Mouse (Mus musculus) heart, embryonic 15.5 days (tissue): ENCODE measurements at regions not wholly inside any gene's neighbourhood (a gene's known extent, or its start where the extent isn't known, plus 50 kb on each side); places are given as distances from the start of the nearest gene placed in this dataset.

Experiments used
- ATAC-seq: fragments of 200-750 bp; cut with Nextera tagmentation; replicated peaks from 2 replicates; pipeline ENCODE4 v1.8.0; 2017; ENCODE audit warnings: low read depth, moderate TSS enrichment; ENCODE audit not compliant: insufficient number of reproducible peaks, insufficient read depth, low FRiP score
- H3K27ac ChIP-seq: fragments of 300-500 bp; sonication (generic); 2 replicates; pipeline ENCODE4 v1.5.1; 2015; ENCODE audit warnings: mild to moderate bottlenecking, inconsistent platforms
- H3K27me3 ChIP-seq: fragments of 300-500 bp; sonication (generic); 2 replicates; pipeline ENCODE4 v1.6.1; 2015; ENCODE audit warnings: inconsistent platforms
- H3K36me3 ChIP-seq: fragments of 300-500 bp; sonication (generic); 2 replicates; pipeline ENCODE4 v1.6.1; 2015; ENCODE audit warnings: mild to moderate bottlenecking, inconsistent platforms
- H3K4me1 ChIP-seq: fragments of 300-500 bp; sonication (generic); replicated peaks from 2 replicates; pipeline ENCODE4 v1.6.1; 2015; ENCODE audit warnings: inconsistent platforms
- H3K4me2 ChIP-seq: fragments of 300-500 bp; sonication (generic); 2 replicates; pipeline ENCODE4 v1.6.1; 2015; ENCODE audit warnings: inconsistent platforms, mild to moderate bottlenecking, moderate library complexity
- H3K4me3 ChIP-seq: fragments of 300-500 bp; sonication (generic); 2 replicates; pipeline ENCODE4 v1.5.1; 2015; ENCODE audit warnings: mild to moderate bottlenecking, inconsistent platforms
- H3K9ac ChIP-seq: fragments of 300-500 bp; sonication (generic); 2 replicates; pipeline ENCODE4 v1.6.1; 2015; ENCODE audit warnings: mild to moderate bottlenecking, inconsistent platforms
- H3K9me3 ChIP-seq: fragments of 300-500 bp; sonication (generic); replicated peaks from 2 replicates; pipeline ENCODE4 v1.6.1; 2016; ENCODE audit warnings: inconsistent platforms
- WGBS: fragments of 180-500 bp; shearing (Covaris S2); methylation state at CpG from one replicate; pipeline ENCODE4 v1.1.7; 2015; ENCODE audit warnings: mixed read lengths; 5-methylcytosine and 5-hydroxymethylcytosine counted together

GRCm38 (mm10) chr15:59173452-59174245 lies 284.6 kb downstream of the Gm49356 start:
- Histone ChIP-seq H3K36me3 (no peaks in the 10 kb centered on the region), H3K9ac (0 out of 2 replicates have a peak overlapping the region, but pooled peaks have one; percentile 13), H3K27ac (peak overlapping the region; percentile 93), H3K4me1 (peaks cover 35% of the 10 kb centered on the region), H3K27me3 (no peaks in the 10 kb centered on the region), H3K4me2 (peak overlapping the region; percentile 43), H3K9me3 (no peaks in the 10 kb centered on the region), H3K4me3 (no peak overlapping the region; the same call in 1 of the 2 replicates)
- 38% methylated on average over 21 of the region's 21 CpGs for WGBS
- ATAC-seq, result peak; percentile 75

- no peaks in the 10 kb centered on the region for H3K9me3 ChIP-seq
- no peaks in the 10 kb centered on the region for H3K27me3 ChIP-seq
- peak overlapping the region; percentile 93 for H3K27ac ChIP-seq
- peak overlapping the region; percentile 43 for H3K4me2 ChIP-seq
- H3K9ac ChIP-seq, result 0 out of 2 replicates have a peak overlapping the region, but pooled peaks have one; percentile 13
- peak; percentile 50 for ATAC-seq
- no peak overlapping the region; the same call in 1 of the 2 replicates for H3K4me3 ChIP-seq
- no peaks in the 10 kb centered on the region for H3K36me3 ChIP-seq
- 28% methylated on average over 7 of the region's 7 CpGs for WGBS
- peaks cover 35% of the 10 kb centered on the region for H3K4me1 ChIP-seq
Measured at GRCm38 (mm10) chr15:59174246-59174751, 285.2 kb downstream of the Gm49356 start.

- H3K9ac ChIP-seq, result no peak overlapping the region
- H3K36me3 ChIP-seq, result no peaks in the 10 kb centered on the region
- WGBS, result 56% methylated on average over 8 of the region's 8 CpGs
- peaks cover 35% of the 10 kb centered on the region for H3K4me1 ChIP-seq
- H3K27me3 ChIP-seq, result no peaks in the 10 kb centered on the region
- peak overlapping the region; percentile 93 for H3K27ac ChIP-seq
- no peak overlapping the region for H3K4me3 ChIP-seq
- ATAC-seq, result no peak
- H3K4me2 ChIP-seq, result no peak overlapping the region
- no peaks in the 10 kb centered on the region for H3K9me3 ChIP-seq
Measured at GRCm38 (mm10) chr15:59174893-59175531, 285.9 kb downstream of the Gm49356 start.

GRCm38 (mm10) chr15:59180076-59180475 lies 291.0 kb downstream of the Gm49356 start:
- WGBS, result 86% methylated on average over 3 of the region's 3 CpGs

GRCm38 (mm10) chr15:59184461-59184860 lies 295.4 kb downstream of the Gm49356 start:
- Histone ChIP-seq H3K9ac (no peak overlapping the region), H3K27ac (no peak overlapping the region), H3K9me3 (no peaks in the 10 kb centered on the region), H3K27me3 (no peaks in the 10 kb centered on the region), H3K4me1 (peaks cover 12% of the 10 kb centered on the region), H3K4me3 (no peak overlapping the region), H3K4me2 (no peak overlapping the region), H3K36me3 (no peaks in the 10 kb centered on the region)
- ATAC-seq, result no peak
- WGBS, result 57% methylated on average over 9 of the region's 9 CpGs

More at GRCm38 (mm10) chr15:59180076-59180475, 291.0 kb downstream of the Gm49356 start:
- Histone ChIP-seq H3K36me3 (no peaks in the 10 kb centered on the region), H3K27me3 (no peaks in the 10 kb centered on the region), H3K9me3 (no peaks in the 10 kb centered on the region), H3K4me3 (no peak overlapping the region), H3K4me2 (no peak overlapping the region), H3K4me1 (peaks cover under 1% of the 10 kb centered on the region), H3K27ac (no peak overlapping the region), H3K9ac (no peak overlapping the region)
- ATAC-seq, result no peak

- no peak overlapping the region for H3K4me3 ChIP-seq
- H3K4me1 ChIP-seq, result peaks cover 12% of the 10 kb centered on the region
- no peaks in the 10 kb centered on the region for H3K36me3 ChIP-seq
- 61% methylated on average over 4 of the region's 4 CpGs for WGBS
- H3K27ac ChIP-seq, result no peak overlapping the region
- ATAC-seq, result no peak
- no peak overlapping the region for H3K4me2 ChIP-seq
- no peak overlapping the region for H3K9ac ChIP-seq
- H3K9me3 ChIP-seq, result no peaks in the 10 kb centered on the region
- no peaks in the 10 kb centered on the region for H3K27me3 ChIP-seq
Measured at GRCm38 (mm10) chr15:59187566-59187965, 298.5 kb downstream of the Gm49356 start.

- H3K27me3 ChIP-seq, result no peaks in the 10 kb centered on the region
- peaks cover 12% of the 10 kb centered on the region for H3K4me1 ChIP-seq
- no peaks in the 10 kb centered on the region for H3K9me3 ChIP-seq
- 60% methylated on average over 4 of the region's 4 CpGs for WGBS
- H3K9ac ChIP-seq, result no peak overlapping the region
- H3K4me2 ChIP-seq, result no peak overlapping the region
- peak overlapping the region; percentile 15; the same call in 1 of the 2 replicates for H3K27ac ChIP-seq
- no peak for ATAC-seq
- no peaks in the 10 kb centered on the region for H3K36me3 ChIP-seq
- H3K4me3 ChIP-seq, result no peak overlapping the region
Measured at GRCm38 (mm10) chr15:59188371-59188770, 299.3 kb downstream of the Gm49356 start.

- no peaks in the 10 kb centered on the region for H3K27me3 ChIP-seq
- 0 out of 2 replicates have a peak overlapping the region, but pooled peaks have one; percentile 4 for H3K27ac ChIP-seq
- no peak overlapping the region for H3K4me2 ChIP-seq
- no peak overlapping the region for H3K9ac ChIP-seq
- 67% methylated on average over 5 of the region's 5 CpGs for WGBS
- H3K9me3 ChIP-seq, result no peaks in the 10 kb centered on the region
- no peak overlapping the region for H3K4me3 ChIP-seq
- ATAC-seq, result no peak
- peaks cover 21% of the 10 kb centered on the region for H3K4me1 ChIP-seq
- no peaks in the 10 kb centered on the region for H3K36me3 ChIP-seq
Measured at GRCm38 (mm10) chr15:59190511-59190910, 301.4 kb downstream of the Gm49356 start.

GRCm38 (mm10) chr15:59194421-59194820 lies 305.3 kb downstream of the Gm49356 start:
- Histone ChIP-seq H3K9me3 (no peaks in the 10 kb centered on the region), H3K27me3 (no peaks in the 10 kb centered on the region), H3K4me1 (peaks cover 42% of the 10 kb centered on the region), H3K4me2 (no peak overlapping the region), H3K27ac (0 out of 2 replicates have a peak overlapping the region, but pooled peaks have one; percentile 1), H3K9ac (no peak overlapping the region), H3K36me3 (no peaks in the 10 kb centered on the region), H3K4me3 (no peak overlapping the region)
- 63% methylated on average over 10 of the region's 10 CpGs for WGBS
- no peak for ATAC-seq

- Histone ChIP-seq H3K4me3 (no peak overlapping the region), H3K9ac (no peak overlapping the region), H3K4me1 (peaks cover 50% of the 10 kb centered on the region), H3K27me3 (no peaks in the 10 kb centered on the region), H3K36me3 (no peaks in the 10 kb centered on the region), H3K4me2 (no peak overlapping the region), H3K9me3 (no peaks in the 10 kb centered on the region), H3K27ac (peak overlapping the region; percentile 95)
- 79% methylated on average over 5 of the region's 5 CpGs for WGBS
- ATAC-seq, result no peak
Measured at GRCm38 (mm10) chr15:59196351-59196750, 307.3 kb downstream of the Gm49356 start.
